Mouse (Mus musculus): ENCODE measurements around the gene Atic.

- TF ChIP-seq GATA1 (IDR thresholded peaks at IDR 0.05; ENCODE audit: borderline replicate concordance, low read length) = no peak
- TF ChIP-seq FLI1 (IDR thresholded peaks at IDR 0.05; ENCODE audit: low read length) = no peak
Measured at GRCm38 (mm10) chr1:71593184-71593583, 36.2 kb downstream of the Atic start.
